ENCODE assay signal across 27 mouse cellular contexts in genomic region chr3:68567581-68567980, GRCm38 (mm10).
"Had no signal": no experiment of that assay in that cellular context is flagged by ENCODE, and none has a peak within 500 bp of the region (broad histone marks: within the 10 kb centered on the region; RNA-seq: fewer than 3 reads in every experiment).

No protein-coding gene starts in this region.

- H3K36me3 ChIP-seq: heart, embryonic 10.5 days; heart, embryonic 12.5 days; hindbrain, embryonic 13.5 days; hindbrain, embryonic 15.5 days; kidney, embryonic 15.5 days; limb, embryonic 13.5 days; limb, embryonic 15.5 days; liver, embryonic 13.5 days; liver, embryonic 15.5 days had no signal

- ATAC-seq: hindbrain, postnatal 0 days; intestine, embryonic 16.5 days; liver, postnatal 0 days had no signal

- DNase-seq: gastrocnemius, adult 2 months; gastrocnemius, postnatal 10 days; gastrocnemius, postnatal 25 days; heart, adult 18-20 months; heart, postnatal 14 days; heart, postnatal 36 days; kidney, adult 11 months; kidney, adult 2 months; kidney, adult 9 months; kidney, postnatal 14 days; kidney, postnatal 36 days; layer of hippocampus, adult 9-11 months; layer of hippocampus, postnatal 36 days; left cerebral cortex, postnatal 4 days; liver, embryonic 13.5 days; liver, postnatal 0 days had no signal

- H3K9ac ChIP-seq: heart, embryonic 12.5 days; hindbrain, embryonic 13.5 days; hindbrain, embryonic 15.5 days; kidney, embryonic 15.5 days; limb, embryonic 13.5 days; limb, embryonic 15.5 days; liver, embryonic 13.5 days; liver, embryonic 15.5 days; liver, postnatal 0 days had no signal

- H3K27me3 ChIP-seq: heart, embryonic 12.5 days; hindbrain, embryonic 13.5 days; hindbrain, embryonic 15.5 days; kidney, embryonic 15.5 days; liver, embryonic 13.5 days; liver, embryonic 15.5 days had no signal

- H3K4me2 ChIP-seq: heart, embryonic 12.5 days; hindbrain, embryonic 13.5 days; hindbrain, embryonic 15.5 days; kidney, embryonic 15.5 days; limb, embryonic 13.5 days; limb, embryonic 15.5 days; liver, embryonic 13.5 days; liver, embryonic 15.5 days had no signal

- H3K9me3 ChIP-seq: heart, embryonic 10.5 days; heart, embryonic 12.5 days; hindbrain, embryonic 13.5 days; hindbrain, embryonic 15.5 days; kidney, embryonic 15.5 days; limb, embryonic 13.5 days; limb, embryonic 15.5 days; liver, embryonic 13.5 days; liver, embryonic 15.5 days had no signal

- H3K27ac ChIP-seq: gastrocnemius, adult 2 months; hindbrain, embryonic 13.5 days; hindbrain, embryonic 15.5 days; hindbrain, postnatal 0 days; kidney, embryonic 15.5 days; kidney, postnatal 0 days; limb, embryonic 13.5 days; limb, embryonic 15.5 days; liver, embryonic 13.5 days; liver, embryonic 15.5 days had no signal

- H3K4me3 ChIP-seq: gastrocnemius, adult 2 months; heart, embryonic 10.5 days; heart, embryonic 12.5 days; hindbrain, embryonic 13.5 days; hindbrain, embryonic 15.5 days; kidney, embryonic 15.5 days; limb, embryonic 13.5 days; limb, embryonic 15.5 days; liver, embryonic 13.5 days; liver, embryonic 15.5 days had no signal
